Mouse (Mus musculus): ENCODE results near the gene Hist1h2af. TPM values are rescaled to one million over a fixed set of nuclear protein-coding genes. Genes with fewer than 3 reads are reported as not detected.

Hist1h2af gene
- polyA plus RNA-seq, 1 experiment from 2014 or later = 2.8 TPM

GRCm38 (mm10) chr13:23501511-23501910 lies 32.2 kb upstream of the Hist1h2af start:
- 22% methylated on average over 5 of the region's 5 CpGs for WGBS
- Histone ChIP-seq H3K9ac (replicated peaks) (no peak overlapping the region), H3K4me1 (peaks cover 8% of the 10 kb centered on the region), H3K4me3 (no peak overlapping the region), H3K9me3 (no peaks in the 10 kb centered on the region), H3K27ac (replicated peaks) (no peak overlapping the region), H3K27me3 (no peaks in the 10 kb centered on the region), H3K36me3 (no peaks in the 10 kb centered on the region), H3K4me2 (replicated peaks) (no peak overlapping the region)
- ATAC-seq (replicated peaks) = no peak

GRCm38 (mm10) chr13:23502031-23502567 lies 31.6 kb upstream of the Hist1h2af start:
- WGBS = 39% methylated on average over 9 of the region's 9 CpGs
- Histone ChIP-seq H3K9ac (replicated peaks) (no peak overlapping the region), H3K27me3 (no peaks in the 10 kb centered on the region), H3K27ac (replicated peaks) (no peak overlapping the region), H3K36me3 (no peaks in the 10 kb centered on the region), H3K4me3 (no peak overlapping the region), H3K4me1 (peaks cover 8% of the 10 kb centered on the region), H3K4me2 (replicated peaks) (no peak overlapping the region), H3K9me3 (no peaks in the 10 kb centered on the region)
- ATAC-seq (replicated peaks) = no peak

- 40% methylated on average over 4 of the region's 4 CpGs for WGBS
- Histone ChIP-seq H3K27me3 (no peaks in the 10 kb centered on the region), H3K4me2 (replicated peaks) (no peak overlapping the region), H3K36me3 (no peaks in the 10 kb centered on the region), H3K27ac (replicated peaks) (no peak overlapping the region), H3K9me3 (no peaks in the 10 kb centered on the region), H3K4me3 (no peak overlapping the region), H3K9ac (replicated peaks) (no peak overlapping the region), H3K4me1 (peaks cover 8% of the 10 kb centered on the region)
- no peak for ATAC-seq (replicated peaks)
Observed at GRCm38 (mm10) chr13:23502916-23503315, 30.8 kb upstream of the Hist1h2af start.

GRCm38 (mm10) chr13:23503797-23504196 lies 29.9 kb upstream of the Hist1h2af start:
- no peaks in the 10 kb centered on the region for H3K36me3 ChIP-seq
- WGBS = 2% methylated on average over 9 of the region's 9 CpGs
- no peaks in the 10 kb centered on the region for H3K9me3 ChIP-seq
- H3K27me3 ChIP-seq = no peaks in the 10 kb centered on the region
- H3K27ac ChIP-seq (replicated peaks) = no peak overlapping the region
- no peak overlapping the region for H3K9ac ChIP-seq (replicated peaks)
- ATAC-seq (replicated peaks) = peak; percentile 54; the same call in 1 of the 2 replicates
- H3K4me3 ChIP-seq = no peak overlapping the region
- H3K4me2 ChIP-seq (replicated peaks) = no peak overlapping the region
- H3K4me1 ChIP-seq = peaks cover 4% of the 10 kb centered on the region

- Histone ChIP-seq H3K4me3 (0 out of 2 replicates have a peak overlapping the region, but pooled peaks have one; percentile 2), H3K9me3 (no peaks in the 10 kb centered on the region), H3K27ac (replicated peaks) (no peak overlapping the region), H3K9ac (replicated peaks) (no peak overlapping the region), H3K4me1 (peaks cover 4% of the 10 kb centered on the region), H3K4me2 (replicated peaks) (no peak overlapping the region), H3K36me3 (no peaks in the 10 kb centered on the region), H3K27me3 (no peaks in the 10 kb centered on the region)
- 7% methylated on average over 14 of the region's 14 CpGs for WGBS
- no peak for ATAC-seq (replicated peaks)
Observed at GRCm38 (mm10) chr13:23505662-23506345, 27.9 kb upstream of the Hist1h2af start.

GRCm38 (mm10) chr13:23506351-23506750 lies 27.4 kb upstream of the Hist1h2af start:
- no peaks in the 10 kb centered on the region for H3K36me3 ChIP-seq
- H3K27ac ChIP-seq (replicated peaks) = no peak overlapping the region
- H3K4me3 ChIP-seq = no peak overlapping the region
- no peaks in the 10 kb centered on the region for H3K27me3 ChIP-seq
- ATAC-seq (replicated peaks) = no peak
- no peak overlapping the region for H3K9ac ChIP-seq (replicated peaks)
- H3K4me1 ChIP-seq = peaks cover 4% of the 10 kb centered on the region
- H3K4me2 ChIP-seq (replicated peaks) = no peak overlapping the region
- H3K9me3 ChIP-seq = no peaks in the 10 kb centered on the region
- 10% methylated on average over 13 of the region's 13 CpGs for WGBS

- Histone ChIP-seq H3K27me3 (no peaks in the 10 kb centered on the region), H3K36me3 (no peaks in the 10 kb centered on the region), H3K4me2 (replicated peaks) (no peak overlapping the region), H3K9me3 (no peaks in the 10 kb centered on the region), H3K9ac (replicated peaks) (no peak overlapping the region), H3K4me1 (peaks cover 4% of the 10 kb centered on the region), H3K27ac (replicated peaks) (no peak overlapping the region), H3K4me3 (no peak overlapping the region)
- 27% methylated on average over 14 of the region's 14 CpGs for WGBS
- no peak for ATAC-seq (replicated peaks)
Observed at GRCm38 (mm10) chr13:23506819-23507515, 26.7 kb upstream of the Hist1h2af start.

GRCm38 (mm10) chr13:23510127-23510526 lies 23.6 kb upstream of the Hist1h2af start:
- H3K4me3 ChIP-seq = no peak overlapping the region
- H3K9me3 ChIP-seq = no peaks in the 10 kb centered on the region
- no peaks in the 10 kb centered on the region for H3K27me3 ChIP-seq
- WGBS = 32% methylated on average over 1 of the region's 1 CpGs
- H3K4me1 ChIP-seq = peaks cover 4% of the 10 kb centered on the region
- ATAC-seq (replicated peaks) = no peak
- no peak overlapping the region for H3K27ac ChIP-seq (replicated peaks)
- H3K9ac ChIP-seq (replicated peaks) = no peak overlapping the region
- H3K4me2 ChIP-seq (replicated peaks) = no peak overlapping the region
- no peaks in the 10 kb centered on the region for H3K36me3 ChIP-seq

- H3K27me3 ChIP-seq = no peaks in the 10 kb centered on the region
- ATAC-seq (replicated peaks) = no peak
- H3K4me2 ChIP-seq (replicated peaks) = no peak overlapping the region
- no peak overlapping the region for H3K9ac ChIP-seq (replicated peaks)
- 90% methylated on average over 1 of the region's 1 CpGs for WGBS
- H3K4me1 ChIP-seq = peaks cover 7% of the 10 kb centered on the region
- no peaks in the 10 kb centered on the region for H3K9me3 ChIP-seq
- H3K27ac ChIP-seq (replicated peaks) = no peak overlapping the region
- H3K36me3 ChIP-seq = no peaks in the 10 kb centered on the region
- H3K4me3 ChIP-seq = no peak overlapping the region
Observed at GRCm38 (mm10) chr13:23513517-23513916, 20.2 kb upstream of the Hist1h2af start.

GRCm38 (mm10) chr13:23515281-23515680 lies 18.4 kb upstream of the Hist1h2af start:
- no peak for ATAC-seq (replicated peaks)
- H3K4me2 ChIP-seq (replicated peaks) = no peak overlapping the region
- 81% methylated on average over 5 of the region's 5 CpGs for WGBS
- H3K4me3 ChIP-seq = no peak overlapping the region
- no peaks in the 10 kb centered on the region for H3K9me3 ChIP-seq
- H3K27ac ChIP-seq (replicated peaks) = no peak overlapping the region
- H3K9ac ChIP-seq (replicated peaks) = no peak overlapping the region
- H3K4me1 ChIP-seq = peaks cover 12% of the 10 kb centered on the region
- H3K36me3 ChIP-seq = no peaks in the 10 kb centered on the region
- H3K27me3 ChIP-seq = no peaks in the 10 kb centered on the region

- Histone ChIP-seq H3K36me3 (no peaks in the 10 kb centered on the region), H3K4me1 (peaks cover 12% of the 10 kb centered on the region), H3K4me3 (peak overlapping the region; percentile 47), H3K27me3 (no peaks in the 10 kb centered on the region), H3K9me3 (no peaks in the 10 kb centered on the region), H3K4me2 (replicated peaks) (peak overlapping the region; percentile 73), H3K27ac (replicated peaks) (no peak overlapping the region), H3K9ac (replicated peaks) (peak overlapping the region; percentile 33; the same call in 1 of the 2 replicates)
- 54% methylated on average over 15 of the region's 15 CpGs for WGBS
- peak; percentile 20; the same call in 1 of the 2 replicates for ATAC-seq (replicated peaks)
Observed at GRCm38 (mm10) chr13:23515826-23516620, 17.7 kb upstream of the Hist1h2af start.
